Mouse (Mus musculus): ENCODE data around the gene Olfr671. TPM values are rescaled to one million over a fixed set of nuclear protein-coding genes. Genes with fewer than 3 reads are reported as not detected.
"Not testable (repeated sequence)": the region's sequence is repeated elsewhere in the genome, so short reads cannot be mapped to it uniquely, and the experiment has no call there.

Gene Olfr671
- not detected for total RNA-seq (2021)
- long read RNA-seq, experiment 1, result 0 reads
- long read RNA-seq, experiment 2, result 0 reads

DNA sequence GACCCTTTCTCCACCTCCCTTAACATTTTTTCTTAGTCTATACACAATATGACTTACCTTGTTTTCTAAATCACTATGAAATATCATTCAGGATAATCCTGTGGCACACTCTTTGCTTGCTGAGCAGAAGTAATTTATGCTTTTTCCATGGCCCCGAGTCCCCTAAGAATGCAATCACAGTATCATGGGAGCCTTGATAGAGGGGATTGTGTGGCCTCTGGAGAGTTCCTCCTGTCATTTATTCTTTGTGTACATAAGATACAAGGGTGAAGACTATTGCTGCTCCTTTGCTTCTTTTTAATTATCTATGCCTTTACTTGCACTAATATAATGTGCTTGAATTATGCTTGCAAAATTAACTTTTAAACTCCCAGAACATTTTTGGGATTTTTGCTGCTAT is at the start of gene Olfr671:
Gene Olfr671 (minus strand): TSS at position 101 of the 400 bp plus-strand sequence.
- DNase-seq (ENCODE audit: low spot score in 2 of 2), result no peak

DNA sequence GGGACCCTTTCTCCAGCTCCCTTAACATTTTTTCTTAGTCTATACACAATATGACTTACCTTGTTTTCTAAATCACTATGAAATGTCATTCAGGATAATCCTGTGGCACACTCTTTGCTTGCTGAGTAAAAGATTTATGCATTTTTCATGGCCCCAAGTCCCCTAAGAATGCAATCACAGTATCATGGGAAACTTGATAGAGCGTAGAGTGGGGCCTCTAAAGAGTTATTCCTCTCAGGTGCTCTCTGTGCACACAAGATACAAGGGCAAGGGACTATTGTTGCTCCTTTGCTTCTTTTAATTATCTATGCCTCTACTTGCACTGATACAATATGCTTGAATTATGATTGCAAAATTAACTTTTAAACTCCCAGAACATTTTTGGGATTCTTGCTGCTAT is 49.4 kb upstream of the Olfr671 start, which contains the start of gene Olfr675:
Gene Olfr675 (minus strand): TSS at position 101 of the 400 bp plus-strand sequence.
- DNase-seq (ENCODE audit: low spot score in 2 of 2), result no peak

DNA sequence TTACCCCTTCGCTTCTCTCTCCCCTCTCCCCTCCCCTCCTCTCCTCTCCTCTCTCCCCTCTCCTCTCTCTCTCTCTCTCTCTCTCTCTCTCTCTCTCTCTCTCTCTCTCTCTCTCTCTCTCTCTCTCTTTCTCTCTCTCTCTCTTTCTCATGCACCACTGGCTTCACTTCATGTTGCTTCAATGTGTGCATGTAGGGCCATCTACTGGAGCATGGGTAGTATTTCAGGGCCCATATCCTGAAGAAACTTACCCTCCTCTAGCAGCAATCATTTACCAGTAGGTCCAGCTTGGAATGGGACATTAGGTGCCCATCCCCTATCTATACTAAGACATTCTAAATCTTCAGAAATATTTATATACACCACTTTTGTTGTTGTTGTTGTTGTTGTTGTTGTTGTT is 43.6 kb upstream of the Olfr671 start:
- DNase-seq (ENCODE audit: low spot score in 2 of 2), result no peak

DNA sequence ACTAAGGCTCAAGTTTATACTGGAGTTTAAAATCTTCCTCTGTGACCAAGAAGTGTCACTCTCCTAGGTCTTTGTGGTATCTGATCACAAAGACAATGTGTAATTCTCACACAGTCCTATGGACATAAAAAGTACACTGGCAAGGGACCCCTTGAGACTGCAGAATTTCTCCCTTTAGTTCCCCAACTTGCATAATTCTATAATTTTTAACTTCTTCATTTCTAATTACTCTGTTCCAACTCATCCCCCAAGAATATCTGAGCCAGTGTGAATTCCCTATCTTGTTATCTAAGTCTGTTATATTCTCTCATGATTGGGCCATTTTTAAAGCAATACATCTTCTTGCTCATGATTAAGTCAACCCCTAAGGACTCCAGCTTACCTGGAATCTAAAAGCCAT is 23.0 kb upstream of the Olfr671 start, which contains the start of gene Olfr672:
Gene Olfr672 (minus strand): TSS at position 101 of the 400 bp plus-strand sequence.
- no peak for DNase-seq (ENCODE audit: low spot score in 2 of 2)

DNA sequence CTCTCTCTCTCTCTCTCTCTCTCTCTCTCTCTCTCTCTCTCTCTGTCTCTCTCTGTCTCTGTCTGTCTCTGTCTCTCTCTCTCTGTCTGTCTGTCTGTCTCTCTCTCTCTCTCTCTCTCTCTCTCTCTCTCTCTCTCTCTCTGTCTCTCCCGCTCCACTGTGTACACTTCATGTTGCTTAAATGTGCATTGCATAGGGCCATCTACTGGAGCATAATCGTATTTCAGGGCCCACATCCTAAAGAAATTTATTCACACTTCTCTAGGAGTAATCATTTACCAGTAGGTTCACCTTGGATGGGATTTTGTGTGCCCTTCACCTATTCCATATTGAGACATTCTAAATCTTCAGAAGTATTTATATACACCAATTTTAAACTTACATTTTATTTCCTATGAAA is 6.4 kb downstream of the Olfr671 start:
- DNase-seq (ENCODE audit: low spot score in 2 of 2), result not testable (repeated sequence)

DNA sequence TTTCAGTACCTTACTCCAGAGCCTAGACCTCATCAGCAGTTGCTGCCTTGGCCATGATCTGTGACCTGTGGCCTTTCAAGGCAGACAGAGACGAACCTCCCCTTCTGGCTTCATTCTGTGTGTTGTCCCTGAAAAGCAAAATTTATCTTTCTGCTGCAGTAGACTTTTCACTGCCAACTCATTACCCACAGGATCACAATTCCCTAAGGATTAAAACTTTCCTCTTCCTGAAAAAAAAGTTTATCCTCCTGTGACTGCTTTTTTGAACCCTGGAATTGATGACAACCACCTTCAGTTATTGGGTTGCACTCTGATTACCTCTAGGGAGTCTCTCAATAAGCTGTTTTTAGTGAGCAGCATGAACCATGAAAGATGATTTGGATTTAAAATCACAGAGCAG is 16.4 kb downstream of the Olfr671 start, which contains the start of gene Olfr670:
Gene Olfr670 (minus strand): TSS at position 101 of the 400 bp plus-strand sequence.
- no peak for DNase-seq (ENCODE audit: low spot score in 2 of 2)

DNA sequence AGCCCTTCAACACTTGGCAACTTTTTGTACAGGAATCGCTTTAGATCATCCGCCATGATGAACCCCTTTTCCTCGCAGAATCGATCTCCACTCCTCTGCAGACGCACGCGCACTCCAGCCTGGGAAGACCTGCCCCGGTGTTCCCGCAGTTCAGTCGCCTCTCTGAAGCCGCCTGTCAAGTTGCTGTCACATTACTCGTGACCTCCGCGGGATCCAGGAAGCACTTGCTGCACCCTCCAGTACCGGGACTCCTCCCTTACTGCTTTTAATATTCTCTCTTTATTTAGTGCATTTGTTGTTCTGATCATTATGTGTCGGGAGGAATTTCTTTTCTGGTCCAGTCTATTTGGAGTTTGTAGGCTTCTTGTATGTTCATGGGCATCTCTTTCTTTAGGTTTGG is 28.7 kb downstream of the Olfr671 start:
- not testable (repeated sequence) for DNase-seq (ENCODE audit: low spot score in 2 of 2)

DNA sequence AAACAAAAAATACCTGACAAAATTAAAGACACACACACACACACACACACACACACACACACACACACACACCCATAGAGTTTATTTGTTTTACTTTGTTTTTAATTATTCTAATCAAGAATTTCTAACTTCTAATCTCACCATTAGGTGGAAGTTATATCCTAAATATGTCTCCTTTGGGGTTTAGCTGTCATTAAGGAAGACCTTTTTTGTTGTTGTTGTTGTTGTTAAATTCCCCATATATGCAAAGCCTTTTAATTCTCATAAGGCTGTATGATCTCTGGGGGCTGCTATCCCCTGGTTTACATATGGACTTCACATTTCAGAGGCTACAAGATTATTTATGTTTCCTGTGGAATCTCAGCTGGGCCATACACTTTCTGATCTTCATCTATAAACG is 45.0 kb downstream of the Olfr671 start, which contains the start of gene Olfr669:
Gene Olfr669 (plus strand): TSS at position 301 of the 400 bp plus-strand sequence.
- no peak for DNase-seq (ENCODE audit: low spot score in 2 of 2)

DNA sequence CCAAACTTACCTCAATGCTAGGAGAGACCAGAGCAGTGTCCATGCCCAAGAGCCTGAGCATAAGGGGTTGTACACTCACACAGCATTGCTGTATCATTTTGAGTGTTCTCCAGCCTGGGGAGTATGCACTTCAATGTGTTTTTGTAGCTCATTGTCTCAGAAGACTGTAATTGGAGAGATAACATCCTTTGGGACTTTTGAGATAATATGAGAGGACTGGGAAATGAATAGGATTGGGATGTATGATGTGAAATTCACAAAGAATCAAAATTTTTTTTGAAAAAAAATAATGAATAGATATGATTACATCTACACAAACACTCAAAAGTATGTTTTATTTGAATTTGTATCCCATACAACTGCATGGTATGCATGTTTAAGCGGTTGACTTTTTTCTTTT is 51.0 kb downstream of the Olfr671 start, which contains the start of gene Olfr668:
Gene Olfr668 (minus strand): TSS at position 101 of the 400 bp plus-strand sequence.
- DNase-seq (ENCODE audit: low spot score in 2 of 2), result no peak

Other genes starting within 250 kb of the Olfr671 start
- gene Usp17le, start 201.7 kb downstream of the Olfr671 start, total RNA-seq (2021), result not detected
- not detected for gene Usp17lb, start 136.5 kb downstream of the Olfr671 start, total RNA-seq (2021)
- gene Usp17la, start 122.1 kb downstream of the Olfr671 start, total RNA-seq (2021), result not detected
- not detected for gene Olfr665, start 101.1 kb downstream of the Olfr671 start, total RNA-seq (2021)
- not detected for gene Olfr666, start 83.2 kb downstream of the Olfr671 start, total RNA-seq (2021)
- not detected for gene Olfr667, start 57.6 kb downstream of the Olfr671 start, total RNA-seq (2021)
- not detected for gene Olfr668, start 51.1 kb downstream of the Olfr671 start, total RNA-seq (2021)
- gene Olfr669, start 44.9 kb downstream of the Olfr671 start, total RNA-seq (2021), result not detected
- gene Olfr670, start 16.5 kb downstream of the Olfr671 start, total RNA-seq (2021), result not detected
- gene Olfr672, start 22.9 kb upstream of the Olfr671 start, total RNA-seq (2021), result not detected
- gene Olfr675, start 49.3 kb upstream of the Olfr671 start, total RNA-seq (2021), result not detected
- not detected for gene Olfr676, start 53.6 kb upstream of the Olfr671 start, total RNA-seq (2021)
- gene Olfr677, start 72.2 kb upstream of the Olfr671 start, total RNA-seq (2021), result not detected
- not detected for gene Olfr678, start 85.3 kb upstream of the Olfr671 start, total RNA-seq (2021)
- not detected for gene Olfr679, start 102.1 kb upstream of the Olfr671 start, total RNA-seq (2021)
- gene Olfr680-ps1, start 113.7 kb upstream of the Olfr671 start, total RNA-seq (2021), result not detected
- gene Olfr681, start 137.7 kb upstream of the Olfr671 start, total RNA-seq (2021), result not detected
- gene Olfr683, start 167.9 kb upstream of the Olfr671 start, total RNA-seq (2021), result not detected
- not detected for gene Olfr684, start 184.5 kb upstream of the Olfr671 start, total RNA-seq (2021)
- not detected for gene Olfr685, start 206.9 kb upstream of the Olfr671 start, total RNA-seq (2021)
- gene Olfr686, start 228.4 kb upstream of the Olfr671 start, total RNA-seq (2021), result not detected